Mouse (Mus musculus): ENCODE measurements around the gene Glis3.

- TF ChIP-seq CTCF (IDR thresholded peaks at IDR 0.05; ENCODE audit: low read depth) (no peak), EP300 (IDR thresholded peaks at IDR 0.05; ENCODE audit: low read depth) (no peak)
These were observed 237.7 kb downstream of the Glis3 start for GRCm38 (mm10) chr19:28442161-28442560.
